Mouse (Mus musculus) spleen, adult 12 weeks (tissue): ENCODE measurements around the gene Abca13.

ENCODE experiments used
- DNase-seq: peaks from one replicate; pipeline ENCODE4 v3.0.0; 2022; ENCODE audit warnings: low spot score

Gene Abca13

GRCm38 (mm10) chr11:9533189-9533588, 341.4 kb downstream of the Abca13 start:
- no peak for DNase-seq

DNA sequence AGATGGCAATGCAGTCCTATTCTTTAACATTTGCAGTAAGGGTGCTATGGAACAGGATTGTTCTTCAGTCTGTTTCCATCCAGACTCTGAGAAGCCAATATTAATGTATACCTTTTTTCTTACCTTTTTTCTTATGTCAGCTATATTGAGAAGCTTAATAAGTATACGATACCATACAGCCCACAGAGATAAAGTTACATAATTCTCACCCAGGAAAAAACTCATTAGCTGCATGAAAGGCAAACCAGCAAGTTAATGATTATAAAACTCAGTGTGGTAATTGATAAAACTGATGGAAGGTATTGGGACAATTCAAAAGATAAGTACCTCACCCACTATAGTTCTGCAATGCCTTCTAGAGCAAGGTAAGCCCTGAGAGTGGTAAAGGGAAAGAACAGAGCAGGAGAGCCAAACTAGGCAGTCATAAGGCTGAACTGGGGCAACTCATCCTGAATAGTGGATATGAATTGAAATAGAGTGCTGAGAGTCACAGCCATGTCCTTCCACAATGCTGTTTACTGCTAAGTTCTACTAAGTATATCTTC, 342.0 kb downstream of the Abca13 start:
- DNase-seq, result no peak

DNA sequence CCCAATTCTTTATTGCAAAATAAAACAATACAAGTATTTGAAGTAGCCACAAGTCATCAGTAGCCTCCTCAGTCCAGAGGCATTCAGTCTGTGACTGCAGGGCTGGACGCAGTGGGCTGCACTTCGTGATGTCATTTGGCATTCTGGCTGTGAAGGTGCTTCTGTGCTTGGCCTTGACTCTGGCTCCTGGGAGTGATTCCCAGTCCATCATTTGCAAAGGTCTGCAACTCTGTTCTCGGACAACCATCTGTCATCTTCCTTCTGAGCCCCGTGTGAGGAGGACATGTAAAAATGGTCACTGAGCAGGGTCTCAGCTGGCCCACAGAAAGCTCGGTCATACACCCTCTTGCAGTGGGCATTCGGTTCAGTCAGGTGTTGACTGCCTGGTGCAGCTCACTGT, 345.1 kb downstream of the Abca13 start:
- no peak for DNase-seq

GRCm38 (mm10) chr11:9538328-9538727, 346.6 kb downstream of the Abca13 start:
- DNase-seq, result no peak

DNA sequence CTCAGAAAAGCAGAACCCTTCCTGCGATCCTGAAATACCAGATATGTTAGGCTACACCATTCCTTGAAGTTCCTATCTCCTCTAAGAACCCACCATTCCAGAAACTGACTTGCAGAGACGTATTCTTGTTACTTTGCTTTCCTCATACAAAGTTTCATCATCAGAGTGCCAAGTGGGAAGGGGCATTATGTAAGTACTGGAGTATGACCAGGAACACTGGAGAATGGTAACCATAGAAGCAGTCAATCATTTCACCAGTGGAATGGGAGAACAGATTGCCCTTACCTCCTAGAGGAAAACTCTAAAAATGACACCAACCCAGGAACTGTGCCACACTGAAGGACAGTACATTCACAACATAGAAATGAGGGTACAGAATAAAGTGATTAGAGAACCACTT, 368.3 kb downstream of the Abca13 start:
- DNase-seq, result no peak

GRCm38 (mm10) chr11:9568302-9568701, 376.6 kb downstream of the Abca13 start:
- DNase-seq, result no peak

GRCm38 (mm10) chr11:9570319-9570718, 378.6 kb downstream of the Abca13 start:
- DNase-seq, result no peak

DNA sequence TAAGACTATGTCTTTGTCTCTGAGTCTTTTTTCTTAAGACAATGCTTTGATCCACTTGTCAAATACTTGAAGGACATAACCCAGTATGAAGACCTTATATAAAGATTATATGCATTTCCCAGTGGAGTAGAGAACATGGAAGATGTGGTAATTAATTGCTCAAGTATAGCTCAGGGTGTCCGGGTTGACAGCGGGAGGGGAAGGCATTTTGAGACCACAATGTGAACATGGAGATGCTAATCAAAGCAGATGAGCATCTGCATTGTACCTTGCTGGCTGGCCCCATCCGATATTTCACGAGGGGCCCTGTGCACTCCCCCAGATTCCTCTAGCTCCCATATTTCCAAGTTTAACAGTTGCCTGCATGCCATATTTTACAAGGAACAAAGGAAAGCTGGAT, 383.2 kb downstream of the Abca13 start:
- no peak for DNase-seq

DNA sequence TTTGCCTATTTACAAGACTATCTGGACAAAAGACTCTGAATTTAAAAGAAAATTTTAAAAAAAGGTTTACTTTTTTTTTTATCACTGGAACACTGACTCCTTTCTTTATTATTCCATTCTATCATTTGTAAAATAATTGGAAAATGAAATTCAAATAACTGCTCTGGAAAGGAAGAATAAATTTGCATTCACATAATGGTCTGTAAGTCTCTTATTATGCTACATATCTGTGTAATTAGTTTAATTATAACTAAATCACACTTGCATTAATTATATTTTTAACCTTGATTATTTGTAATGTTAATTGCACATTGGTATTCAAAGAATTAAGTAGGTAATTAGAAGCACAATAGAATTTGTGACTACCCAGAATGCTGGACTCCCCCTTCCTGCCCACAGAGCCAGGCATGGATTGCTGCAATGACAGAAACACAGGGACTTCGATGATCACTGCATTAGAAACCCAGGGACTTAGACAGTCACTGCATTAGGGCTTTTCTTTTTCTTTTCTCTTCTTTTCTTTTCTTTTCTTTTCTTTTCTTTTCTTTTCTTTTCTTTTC, 400.1 kb downstream of the Abca13 start:
- no peak for DNase-seq

GRCm38 (mm10) chr11:9597299-9597698, 405.6 kb downstream of the Abca13 start:
- no peak for DNase-seq

DNA sequence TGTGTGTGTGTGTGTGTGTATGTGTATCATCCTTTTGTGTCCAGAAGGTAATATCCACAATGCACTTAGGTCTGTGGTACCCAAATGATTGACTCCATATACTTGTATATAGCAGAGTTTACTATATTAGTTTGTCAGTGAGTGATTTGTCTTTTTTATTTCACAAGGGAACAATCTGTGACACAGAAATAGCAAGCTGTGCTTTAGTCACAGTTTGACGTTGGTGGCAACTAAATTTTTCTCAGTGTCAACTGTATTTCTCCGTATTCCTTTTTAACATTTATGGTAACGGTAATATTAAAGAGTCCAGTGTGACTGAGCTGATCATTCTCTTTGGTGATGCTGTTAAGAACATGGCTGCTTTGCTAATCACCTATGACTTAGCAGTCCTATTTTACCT, 409.4 kb downstream of the Abca13 start:
- no peak for DNase-seq

- DNase-seq, result no peak
These were observed 410.4 kb downstream of the Abca13 start for GRCm38 (mm10) chr11:9602137-9602536.

- DNase-seq, result no peak
These were observed 416.5 kb downstream of the Abca13 start for GRCm38 (mm10) chr11:9608249-9608648.

GRCm38 (mm10) chr11:9609075-9609474, 417.3 kb downstream of the Abca13 start:
- DNase-seq, result no peak

DNA sequence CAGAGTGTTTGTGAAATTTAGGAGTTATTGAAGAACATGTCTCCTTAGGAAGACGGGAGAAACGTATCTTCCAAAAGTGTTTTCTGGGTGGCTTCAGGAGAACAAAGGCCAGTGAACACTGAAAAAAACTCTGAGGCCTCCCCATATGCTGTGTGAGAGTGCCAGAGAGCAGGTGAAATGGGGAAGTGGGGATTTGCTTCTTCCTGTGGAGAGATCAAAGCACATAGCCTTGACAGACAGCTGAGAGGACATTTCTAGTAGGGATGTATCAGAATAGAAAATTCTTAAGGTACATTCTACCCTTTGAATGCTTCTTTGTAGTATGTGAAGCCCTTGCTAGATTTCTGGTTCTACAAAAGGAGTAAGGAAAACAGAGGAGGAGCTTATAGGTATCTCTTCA, 424.4 kb downstream of the Abca13 start:
- no peak for DNase-seq

DNA sequence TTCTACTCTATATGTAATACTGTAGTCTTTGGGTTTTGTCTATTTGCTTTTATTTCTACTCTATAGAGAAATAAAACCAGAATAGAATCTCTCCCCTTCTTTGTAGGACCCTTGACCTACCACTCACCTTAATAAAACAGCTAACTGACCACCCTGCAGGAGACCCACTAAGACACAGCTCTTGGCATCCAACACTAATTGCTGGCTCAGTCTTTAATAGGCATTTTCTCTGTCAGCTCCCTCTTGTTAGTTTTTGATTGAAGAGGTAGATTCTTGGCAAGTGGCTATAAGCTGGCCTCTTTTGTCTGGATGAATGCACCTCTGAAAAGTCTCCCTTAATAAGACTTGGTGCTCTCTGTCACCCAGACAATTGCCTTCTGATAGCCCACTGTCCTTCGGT, 424.9 kb downstream of the Abca13 start:
- DNase-seq, result no peak

GRCm38 (mm10) chr11:9619986-9620385, 428.2 kb downstream of the Abca13 start:
- no peak for DNase-seq

- DNase-seq, result no peak
These were observed 431.1 kb downstream of the Abca13 start for GRCm38 (mm10) chr11:9622888-9623287.

- no peak for DNase-seq
These were observed 433.0 kb downstream of the Abca13 start for GRCm38 (mm10) chr11:9624753-9625152.

- no peak for DNase-seq
These were observed 434.1 kb downstream of the Abca13 start for GRCm38 (mm10) chr11:9625812-9626211.

- no peak for DNase-seq
These were observed 455.5 kb downstream of the Abca13 start for GRCm38 (mm10) chr11:9647272-9647671.

DNA sequence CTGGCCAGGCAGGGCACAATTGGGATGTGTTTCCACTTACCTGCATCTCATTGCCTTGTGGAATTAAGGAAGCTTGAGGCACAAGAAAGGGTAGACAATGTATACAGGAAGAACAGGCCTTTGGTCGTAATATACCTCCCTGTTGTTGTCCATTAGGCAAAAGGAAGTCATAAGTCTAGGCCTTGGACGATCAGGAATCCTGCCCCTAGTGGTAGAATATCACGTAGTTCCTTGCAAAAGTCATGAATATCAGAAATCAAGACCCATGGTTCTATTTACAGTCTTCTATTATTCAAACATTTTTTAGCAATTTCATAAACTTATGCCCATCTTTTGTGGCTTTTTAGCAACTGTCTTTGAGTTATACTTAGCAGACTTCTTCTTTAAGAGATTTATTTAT, 456.2 kb downstream of the Abca13 start:
- no peak for DNase-seq

- no peak for DNase-seq
These were observed 475.0 kb downstream of the Abca13 start for GRCm38 (mm10) chr11:9666648-9667255.

DNA sequence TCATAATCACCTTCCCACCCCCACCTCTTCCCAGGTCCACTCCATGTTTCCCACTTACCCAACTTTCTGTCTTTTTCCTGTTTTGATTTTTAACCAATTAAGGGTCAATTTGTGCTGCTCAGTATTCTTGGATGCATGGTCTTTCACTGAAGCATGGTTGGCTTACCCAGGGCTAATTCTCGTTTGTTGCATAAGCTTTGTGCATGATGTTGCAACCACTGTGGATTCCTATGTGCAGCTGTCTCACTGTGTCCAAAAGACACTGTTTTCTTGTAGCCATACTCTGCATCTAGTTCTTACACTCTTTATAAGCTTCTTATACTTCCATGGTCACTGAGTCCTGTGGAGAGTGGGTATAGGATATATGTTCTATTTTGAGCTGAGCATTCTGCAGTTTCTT, 477.7 kb downstream of the Abca13 start:
- no peak for DNase-seq
